Mouse (Mus musculus): ENCODE data around the gene Yju2. TPM values are rescaled to one million over a fixed set of nuclear protein-coding genes. Genes with fewer than 3 reads are reported as not detected.

Gene Yju2
- polyA plus RNA-seq, 1 experiment from 2014 or later: 29.2 TPM

- Histone ChIP-seq H3K9ac (no peak overlapping the region), H3K9me3 (replicated peaks) (no peaks in the 10 kb centered on the region), H3K4me2 (no peak overlapping the region), H3K4me1 (peaks cover 10% of the 10 kb centered on the region), H3K4me3 (no peak overlapping the region), H3K27me3 (peaks cover 14% of the 10 kb centered on the region), H3K36me3 (ENCODE audit: poor library complexity, severe bottlenecking) (peaks cover 53% of the 10 kb centered on the region), H3K27ac (no peak overlapping the region)
- ATAC-seq: no peak
- 91% methylated on average over 15 of the region's 15 CpGs for WGBS
These were observed 37.1 kb downstream of the Yju2 start for GRCm38 (mm10) chr17:55996007-55996406.

- no peak overlapping the region for H3K27ac ChIP-seq
- H3K9me3 ChIP-seq (replicated peaks): no peaks in the 10 kb centered on the region
- no peak overlapping the region for H3K9ac ChIP-seq
- peaks cover 21% of the 10 kb centered on the region for H3K36me3 ChIP-seq (ENCODE audit: poor library complexity, severe bottlenecking)
- 9% methylated on average over 30 of the region's 30 CpGs for WGBS
- H3K27me3 ChIP-seq: peaks cover 24% of the 10 kb centered on the region
- no peaks in the 10 kb centered on the region for H3K4me1 ChIP-seq
- no peak for ATAC-seq
- no peak overlapping the region for H3K4me3 ChIP-seq
- H3K4me2 ChIP-seq: peak overlapping the region; percentile 17; the same call in 1 of the 2 replicates
These were observed 41.0 kb downstream of the Yju2 start for GRCm38 (mm10) chr17:55999794-56000499.

DNA sequence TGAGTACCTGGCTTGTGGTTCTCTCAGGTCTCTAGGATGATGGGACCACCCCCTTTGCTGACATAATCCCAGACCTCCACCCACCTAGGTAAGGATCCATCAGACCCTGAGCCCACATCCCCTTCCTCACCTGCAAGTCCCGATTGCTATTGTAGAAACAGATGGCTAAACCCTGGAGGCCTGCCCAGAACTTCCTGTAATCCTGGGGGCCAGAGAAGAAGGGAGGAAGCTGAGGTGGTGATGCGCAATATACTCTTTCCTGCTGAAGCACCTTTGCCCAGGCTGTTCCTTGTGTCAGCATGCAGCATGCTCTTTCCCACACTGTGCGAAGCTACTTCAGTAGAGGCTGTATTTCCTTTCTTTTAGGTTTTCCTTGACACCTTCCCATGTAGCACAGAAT is 44.1 kb downstream of the Yju2 start:
- no peak for ATAC-seq
- whole genome bisulfite sequencing: 81% methylated on average over 3 of the region's 3 CpGs

DNA sequence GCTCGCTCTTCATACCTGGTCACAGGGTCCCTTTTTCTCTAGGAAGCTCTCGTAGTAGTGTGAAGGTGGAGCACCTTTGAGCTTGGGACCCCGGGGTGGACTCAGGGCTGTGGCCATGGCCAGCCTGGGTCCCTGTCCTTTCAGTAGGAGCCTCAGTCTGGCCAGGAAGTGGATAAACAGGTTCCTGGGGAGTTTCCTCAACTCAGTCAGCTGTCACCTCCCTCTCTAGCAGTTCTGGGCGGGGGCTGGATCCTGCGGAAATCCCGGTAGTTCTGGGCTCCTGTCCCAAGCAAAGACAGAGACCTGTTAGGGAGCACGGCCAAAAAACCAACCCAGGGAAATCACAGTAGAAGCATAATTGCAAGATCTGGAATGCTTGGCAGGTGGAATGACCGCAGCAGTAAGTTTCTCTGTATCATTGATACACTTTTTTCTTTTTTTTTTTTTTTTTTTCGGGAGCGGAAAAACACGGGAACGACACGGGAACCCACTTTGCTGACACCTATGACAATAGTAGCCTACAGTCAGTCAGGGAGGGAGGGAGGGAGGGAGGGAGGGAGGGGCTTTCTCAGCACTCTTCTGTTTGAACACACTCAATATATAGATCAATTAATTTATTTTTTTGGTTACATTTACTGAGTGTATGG is 46.6 kb downstream of the Yju2 start, which contains the start of the genes Stap2 and Mpnd:
Gene Stap2, minus strand, starts transcription at position 170 of the 647 bp plus-strand sequence.
Gene Mpnd, plus strand, starts transcription at position 297 of the 647 bp plus-strand sequence.
- Histone ChIP-seq H3K27ac (no peak within 1 kb of the TSS), H3K9ac (no peak within 1 kb of the TSS), H3K4me3 (no peak within 1 kb of the TSS), H3K36me3 (ENCODE audit: poor library complexity, severe bottlenecking) (no peaks in the 10 kb centered on the region), H3K27me3 (peaks cover 18% of the 10 kb centered on the region), H3K9me3 (replicated peaks) (no peaks in the 10 kb centered on the region), H3K4me2 (no peak within 1 kb of the TSS), H3K4me1 (peaks cover 13% of the 10 kb centered on the region)
- ATAC-seq: no peak
- WGBS: 48% methylated on average over 10 of the region's 13 CpGs

More for the DNA sequence above, 44.1 kb downstream of the Yju2 start:
- Histone ChIP-seq H3K9ac (no peak overlapping the region), H3K36me3 (ENCODE audit: poor library complexity, severe bottlenecking) (no peaks in the 10 kb centered on the region), H3K9me3 (replicated peaks) (no peaks in the 10 kb centered on the region), H3K27ac (no peak overlapping the region), H3K4me2 (no peak overlapping the region), H3K27me3 (peaks cover 28% of the 10 kb centered on the region), H3K4me1 (peaks cover 4% of the 10 kb centered on the region), H3K4me3 (no peak overlapping the region)

GRCm38 (mm10) chr17:56006956-56007355 is 48.1 kb downstream of the Yju2 start:
- H3K27ac ChIP-seq: no peak overlapping the region
- 57% methylated on average over 10 of the region's 10 CpGs for WGBS

GRCm38 (mm10) chr17:56007444-56008355 is 48.8 kb downstream of the Yju2 start:
- Histone ChIP-seq H3K27me3 (peaks cover 10% of the 10 kb centered on the region; the same call in 1 of the 2 replicates), H3K9ac (peak overlapping the region; percentile 52), H3K4me3 (peak overlapping the region; percentile 69), H3K9me3 (replicated peaks) (no peaks in the 10 kb centered on the region), H3K4me2 (peak overlapping the region; percentile 92), H3K36me3 (ENCODE audit: poor library complexity, severe bottlenecking) (peaks cover 17% of the 10 kb centered on the region), H3K27ac (peak overlapping the region; percentile 95), H3K4me1 (peaks cover 25% of the 10 kb centered on the region)
- WGBS: 35% methylated on average over 14 of the region's 14 CpGs
- no peak for ATAC-seq

More at GRCm38 (mm10) chr17:56006956-56007355, 48.1 kb downstream of the Yju2 start:
- H3K4me1 ChIP-seq: peaks cover 25% of the 10 kb centered on the region
- H3K36me3 ChIP-seq (ENCODE audit: poor library complexity, severe bottlenecking): peaks cover 10% of the 10 kb centered on the region
- no peak overlapping the region for H3K4me2 ChIP-seq
- no peaks in the 10 kb centered on the region for H3K9me3 ChIP-seq (replicated peaks)
- no peak overlapping the region for H3K9ac ChIP-seq
- ATAC-seq: no peak
- no peak overlapping the region for H3K4me3 ChIP-seq
- H3K27me3 ChIP-seq: peaks cover 12% of the 10 kb centered on the region; the same call in 1 of the 2 replicates

GRCm38 (mm10) chr17:56008356-56009087 is 49.6 kb downstream of the Yju2 start:
- WGBS: under 1% methylated on average over 21 of the region's 21 CpGs
- H3K9me3 ChIP-seq (replicated peaks): no peaks in the 10 kb centered on the region
- ATAC-seq: peak; percentile 96

DNA sequence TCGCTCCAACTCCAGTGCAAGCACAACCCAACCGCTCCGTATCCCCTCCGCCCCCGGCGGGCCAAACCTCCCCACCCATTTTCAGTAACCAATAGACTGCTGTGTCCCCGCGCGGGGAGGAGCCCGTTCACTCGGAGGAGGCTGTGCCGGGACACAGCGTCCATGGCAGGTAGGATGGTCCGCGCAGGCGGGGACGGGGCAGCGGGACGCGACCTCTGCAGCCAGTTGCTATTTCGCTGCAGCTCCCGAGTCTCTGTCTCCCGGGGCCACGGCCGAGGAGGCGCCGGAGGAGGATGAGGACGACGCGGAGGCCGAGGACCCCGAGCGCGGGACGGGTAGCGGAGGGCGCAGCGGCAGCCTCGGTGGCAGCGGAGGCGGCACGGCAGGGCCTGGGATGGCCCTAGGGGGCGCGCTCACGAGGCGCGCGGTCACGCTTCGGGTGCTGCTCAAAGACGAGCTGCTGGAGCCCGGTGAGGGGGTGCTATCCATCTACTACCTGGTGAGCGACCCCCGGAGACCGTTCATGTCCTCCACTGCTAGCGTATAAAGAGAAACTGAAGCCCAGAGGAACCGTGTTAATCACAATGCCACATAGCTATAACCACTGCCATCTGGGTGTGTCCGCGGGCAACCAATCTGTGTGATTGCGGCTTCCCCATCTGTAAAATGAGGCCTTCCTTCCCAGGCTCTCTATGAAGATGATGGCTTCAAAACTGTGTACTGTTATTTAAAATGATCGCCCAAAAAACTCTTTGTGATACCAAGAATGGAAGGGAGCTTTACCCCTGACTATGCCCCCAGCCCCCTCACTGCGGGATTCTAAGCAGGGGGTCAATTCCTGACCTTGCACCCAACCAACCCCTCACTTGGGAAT is 50.4 kb downstream of the Yju2 start:
- H3K9ac ChIP-seq: peak overlapping the region; percentile 77
- peaks cover 25% of the 10 kb centered on the region for H3K4me1 ChIP-seq
- 1% methylated on average over 61 of the region's 62 CpGs for WGBS

More at GRCm38 (mm10) chr17:56008356-56009087, 49.6 kb downstream of the Yju2 start:
- Histone ChIP-seq H3K4me1 (peaks cover 25% of the 10 kb centered on the region), H3K9ac (peak overlapping the region; percentile 77), H3K27me3 (0 out of 2 replicates have a peak, but pooled peaks cover 4% of the 10 kb centered on the region), H3K4me2 (peak overlapping the region; percentile 92), H3K36me3 (ENCODE audit: poor library complexity, severe bottlenecking) (peaks cover 25% of the 10 kb centered on the region), H3K27ac (peak overlapping the region; percentile 95), H3K4me3 (peak overlapping the region; percentile 69)

GRCm38 (mm10) chr17:56009962-56010240 is 51.0 kb downstream of the Yju2 start:
- Histone ChIP-seq H3K27me3 (0 out of 2 replicates have a peak, but pooled peaks cover 4% of the 10 kb centered on the region), H3K4me3 (peak overlapping the region; percentile 69), H3K9ac (peak overlapping the region; percentile 77), H3K4me2 (peak overlapping the region; percentile 92), H3K27ac (peak overlapping the region; percentile 95; the same call in 1 of the 2 replicates), H3K9me3 (replicated peaks) (no peaks in the 10 kb centered on the region), H3K36me3 (ENCODE audit: poor library complexity, severe bottlenecking) (peaks cover 38% of the 10 kb centered on the region), H3K4me1 (peaks cover 25% of the 10 kb centered on the region)
- ATAC-seq: no peak
- 34% methylated on average over 2 of the region's 2 CpGs for WGBS

More for the DNA sequence above, 50.4 kb downstream of the Yju2 start:
- ATAC-seq: peak; percentile 93
- Histone ChIP-seq H3K4me3 (peak overlapping the region; percentile 69), H3K4me2 (peak overlapping the region; percentile 92), H3K9me3 (replicated peaks) (no peaks in the 10 kb centered on the region), H3K27ac (peak overlapping the region; percentile 95), H3K36me3 (ENCODE audit: poor library complexity, severe bottlenecking) (peaks cover 33% of the 10 kb centered on the region), H3K27me3 (0 out of 2 replicates have a peak, but pooled peaks cover 4% of the 10 kb centered on the region)

DNA sequence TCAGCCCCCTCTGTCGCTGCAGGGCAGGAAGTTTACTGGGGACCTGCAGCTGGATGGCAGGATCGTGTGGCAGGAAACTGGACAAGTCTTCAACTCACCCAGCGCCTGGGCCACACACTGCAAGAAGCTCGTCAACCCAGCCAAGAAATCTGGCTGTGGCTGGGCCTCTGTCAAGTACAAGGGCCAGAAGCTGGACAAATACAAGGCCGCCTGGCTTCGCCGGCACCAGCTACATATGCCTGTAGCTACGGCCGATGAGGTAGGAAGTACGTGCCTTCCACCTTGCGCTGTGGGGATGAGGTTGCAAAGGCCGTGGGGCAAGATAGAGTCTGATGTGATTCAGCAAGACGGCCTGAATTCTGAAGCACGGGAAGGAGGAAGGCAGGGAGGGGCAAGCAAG is 51.4 kb downstream of the Yju2 start:
- 0 out of 2 replicates have a peak, but pooled peaks cover 3% of the 10 kb centered on the region for H3K27me3 ChIP-seq
- H3K36me3 ChIP-seq (ENCODE audit: poor library complexity, severe bottlenecking): peaks cover 41% of the 10 kb centered on the region
- peak overlapping the region; percentile 77 for H3K9ac ChIP-seq
- no peak for ATAC-seq
- 71% methylated on average over 14 of the region's 14 CpGs for WGBS
- peaks cover 25% of the 10 kb centered on the region for H3K4me1 ChIP-seq
- H3K9me3 ChIP-seq (replicated peaks): no peaks in the 10 kb centered on the region
- peak overlapping the region; percentile 92 for H3K4me2 ChIP-seq
- peak overlapping the region; percentile 69 for H3K4me3 ChIP-seq
- H3K27ac ChIP-seq: no peak overlapping the region
